Comparison of ENCODE assay signal across 23 mouse cellular contexts in the genomic region with DNA sequence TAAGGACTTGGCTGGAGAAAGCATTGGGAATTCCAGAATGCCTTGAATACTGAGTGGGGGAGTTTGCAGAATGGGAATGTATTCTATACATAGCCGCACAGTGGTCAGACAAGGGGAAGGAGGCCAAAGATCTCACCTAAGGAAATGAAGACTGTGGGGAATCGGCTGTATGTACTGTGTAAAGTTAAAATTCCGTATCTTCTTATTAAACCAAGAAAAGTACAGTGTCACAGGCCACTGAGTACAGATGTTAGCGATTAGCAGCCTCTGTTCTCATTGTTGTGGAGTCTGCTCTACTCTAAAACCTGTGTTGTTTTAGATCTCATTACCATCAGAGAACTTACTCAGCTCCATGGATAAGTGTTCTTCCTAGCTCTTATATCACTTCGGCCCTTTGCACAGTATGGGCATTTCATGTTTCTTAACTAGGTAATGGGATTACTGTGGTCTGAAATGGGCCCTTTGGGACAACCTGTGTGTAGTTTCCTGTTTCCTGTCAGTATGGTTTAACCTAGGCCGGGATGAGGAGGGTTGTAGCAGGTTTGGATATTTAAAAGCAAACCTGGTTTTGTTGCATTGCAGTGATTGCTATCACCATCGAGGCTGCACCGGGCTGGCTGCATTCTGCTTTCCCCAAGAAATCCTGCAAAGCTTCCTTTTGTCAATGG.
"Had no signal": no experiment of that assay in that cellular context is flagged by ENCODE, and none has a peak within 500 bp of the region (broad histone marks: within the 10 kb centered on the region; RNA-seq: fewer than 3 reads in every experiment).

No protein-coding gene starts in this region.

- H3K4me1 ChIP-seq: kidney, embryonic 15.5 days; limb, embryonic 15.5 days; liver, embryonic 15.5 days; lung, embryonic 15.5 days; megakaryocyte, embryonic 14.5 days; midbrain, embryonic 10.5 days; midbrain, embryonic 13.5 days; neural tube, embryonic 13.5 days; stomach, embryonic 15.5 days had no signal

- H3K9ac ChIP-seq: kidney, embryonic 15.5 days; limb, embryonic 15.5 days; liver, embryonic 15.5 days; lung, embryonic 15.5 days; midbrain, embryonic 13.5 days; neural tube, embryonic 13.5 days; stomach, embryonic 15.5 days had no signal

- ATAC-seq: midbrain, embryonic 13.5 days; midbrain, embryonic 16.5 days had no signal

- DNase-seq: kidney, adult 11 months; kidney, adult 8-10 months; kidney, postnatal 10 days; kidney, postnatal 36 days; lung, adult 18-20 months; lung, postnatal 10 days; lung, postnatal 36 days; retina, postnatal 1 day; right cerebral cortex, postnatal 25 days; spleen, adult 18-20 months; thymus, postnatal 25 days had no signal

- H3K4me2 ChIP-seq: kidney, embryonic 15.5 days; limb, embryonic 15.5 days; liver, embryonic 11.5 days; liver, embryonic 15.5 days; lung, embryonic 15.5 days; midbrain, embryonic 13.5 days; neural tube, embryonic 13.5 days; stomach, embryonic 15.5 days had no signal

- H3K27ac ChIP-seq: kidney, embryonic 15.5 days; limb, embryonic 15.5 days; liver, embryonic 15.5 days; lung, embryonic 15.5 days; midbrain, embryonic 10.5 days; midbrain, embryonic 13.5 days; neural tube, embryonic 13.5 days; stomach, embryonic 15.5 days had no signal

- H3K9me3 ChIP-seq: kidney, embryonic 15.5 days; limb, embryonic 15.5 days; liver, embryonic 15.5 days; lung, embryonic 15.5 days; stomach, embryonic 15.5 days had no signal

- H3K4me3 ChIP-seq: kidney, embryonic 15.5 days; limb, embryonic 15.5 days; liver, embryonic 15.5 days; lung, embryonic 15.5 days; megakaryocyte, embryonic 14.5 days; midbrain, embryonic 10.5 days; midbrain, embryonic 13.5 days; myocyte; neural tube, embryonic 13.5 days; stomach, embryonic 15.5 days had no signal

- H3K27me3 ChIP-seq: kidney, embryonic 15.5 days; limb, embryonic 15.5 days; liver, embryonic 15.5 days; lung, embryonic 15.5 days; megakaryocyte, embryonic 14.5 days; midbrain, embryonic 13.5 days; neural tube, embryonic 13.5 days; stomach, embryonic 15.5 days had no signal

- H3K36me3 ChIP-seq: kidney, embryonic 15.5 days; limb, embryonic 15.5 days; liver, embryonic 15.5 days; lung, embryonic 15.5 days; midbrain, embryonic 10.5 days; midbrain, embryonic 13.5 days; neural tube, embryonic 13.5 days; stomach, embryonic 15.5 days had no signal
